Mouse (Mus musculus) lung, postnatal 0 days (tissue): ENCODE results near the gene Pprc1. TPM values are rescaled to one million over a fixed set of nuclear protein-coding genes. Genes with fewer than 3 reads are reported as not detected.
A peak's percentile ranks its signal among the peaks of the same experiment; 100 is the strongest.

Source experiments
- ATAC-seq: fragments of 200-750 bp; cut with Nextera tagmentation; 2 replicates; pipeline ENCODE4 v1.8.0; 2017; ENCODE audit warnings: moderate library complexity
- DNase-seq: peaks from one replicate; pipeline ENCODE4 v3.0.0-alpha.2; 2016; ENCODE audit warnings: low spot score
- H3K27ac ChIP-seq: fragments of 300-500 bp; sonication (generic); 2 replicates; pipeline ENCODE4 v1.5.1; 2014; ENCODE audit warnings: antibody characterized with exemption, mild to moderate bottlenecking, low read length, mixed read lengths
- H3K27me3 ChIP-seq: fragments of 300-500 bp; sonication (generic); replicated peaks from 2 replicates; pipeline ENCODE4 v1.6.1; 2014; ENCODE audit warnings: low read length, mixed read lengths; ENCODE audit not compliant: insufficient read depth
- H3K36me3 ChIP-seq: fragments of 300-500 bp; sonication (generic); 2 replicates; pipeline ENCODE4 v1.6.1; 2014; ENCODE audit warnings: low read length, mixed read lengths; ENCODE audit not compliant: insufficient read depth
- H3K4me1 ChIP-seq: fragments of 300-500 bp; sonication (generic); 2 replicates; pipeline ENCODE4 v1.6.1; 2014; ENCODE audit warnings: antibody characterized with exemption, low read depth, low read length, mixed read lengths; ENCODE audit not compliant: insufficient read depth
- H3K4me2 ChIP-seq: fragments of 300-500 bp; sonication (generic); replicated peaks from 2 replicates; pipeline ENCODE4 v1.6.1; 2014; ENCODE audit warnings: low read depth, mild to moderate bottlenecking, low read length, moderate library complexity, mixed read lengths
- H3K4me3 ChIP-seq: fragments of 300-500 bp; sonication (generic); 2 replicates; pipeline ENCODE4 v1.5.1; 2014; ENCODE audit warnings: low read depth, low read length
- H3K9ac ChIP-seq: fragments of 300-500 bp; sonication (generic); replicated peaks from 2 replicates; pipeline ENCODE4 v1.6.1; 2014; ENCODE audit warnings: low read depth, mild to moderate bottlenecking
- H3K9me3 ChIP-seq: fragments of 300-500 bp; sonication (generic); 2 replicates; pipeline ENCODE4 v1.6.1; 2016; ENCODE audit warnings: low read length, mixed read lengths
- CTCF ChIP-seq: IDR thresholded peaks from 2 replicates; pipeline ENCODE4 v1.5.1; 2016; ENCODE audit warnings: antibody characterized with exemption, mild to moderate bottlenecking
- EP300 ChIP-seq: IDR thresholded peaks from 2 replicates; pipeline ENCODE4 v1.6.1; 2016; ENCODE audit warnings: antibody characterized with exemption, mild to moderate bottlenecking, control low read depth
- WGBS: fragments of 180-500 bp; shearing (Covaris S2); extraction: QIAGEN DNeasy Blood & Tissue Kit; methylation state at CpG from one replicate; pipeline ENCODE4 v1.1.7; 2014; 5-methylcytosine and 5-hydroxymethylcytosine counted together
- polyA plus RNA-seq: library from polyadenylated mRNA; unstranded; fragments of >200 nt; fragmentation: Nextera tagmentation; extraction: Ambion mirVana; gene quantifications from 2 replicates; pipeline ENCODE4 v1.2.1, GENCODE M21; 2015

The Pprc1 gene
- polyA plus RNA-seq, 1 experiment from 2014 or later: 6.0 TPM

DNA sequence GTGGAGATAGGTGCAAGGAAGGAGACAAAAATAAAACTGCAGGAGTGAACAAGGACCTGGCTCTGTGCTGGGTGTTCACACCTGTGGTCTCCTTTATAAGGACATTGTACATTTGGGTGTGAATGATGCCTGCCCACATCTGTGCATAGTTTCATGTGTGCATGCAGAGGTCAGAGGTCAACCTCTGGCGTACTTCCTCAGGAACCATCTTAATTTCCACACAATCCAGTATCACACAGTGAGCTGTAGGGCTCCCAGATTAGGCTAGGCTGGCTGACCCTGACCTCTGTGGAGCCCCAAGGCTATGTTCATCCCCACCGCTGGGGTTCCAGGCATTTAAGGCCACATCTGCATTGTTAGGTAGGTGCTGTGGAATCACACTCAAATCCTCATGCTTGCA lies 2.7 kb downstream of the Pprc1 start:
- Histone ChIP-seq H3K9me3 (no peaks in the 10 kb centered on the region), H3K4me3 (no peak overlapping the region), H3K27ac (no peak overlapping the region; the same call in 1 of the 2 replicates), H3K36me3 (no peaks in the 10 kb centered on the region), H3K27me3 (no peaks in the 10 kb centered on the region), H3K4me2 (no peak overlapping the region), H3K4me1 (peaks cover 21% of the 10 kb centered on the region; the same call in 1 of the 2 replicates), H3K9ac (no peak overlapping the region)
- DNase-seq (no peak), ATAC-seq (no peak)
- TF ChIP-seq CTCF (no peak), EP300 (no peak)
- 61% methylated on average over 2 of the region's 2 CpGs for WGBS

DNA sequence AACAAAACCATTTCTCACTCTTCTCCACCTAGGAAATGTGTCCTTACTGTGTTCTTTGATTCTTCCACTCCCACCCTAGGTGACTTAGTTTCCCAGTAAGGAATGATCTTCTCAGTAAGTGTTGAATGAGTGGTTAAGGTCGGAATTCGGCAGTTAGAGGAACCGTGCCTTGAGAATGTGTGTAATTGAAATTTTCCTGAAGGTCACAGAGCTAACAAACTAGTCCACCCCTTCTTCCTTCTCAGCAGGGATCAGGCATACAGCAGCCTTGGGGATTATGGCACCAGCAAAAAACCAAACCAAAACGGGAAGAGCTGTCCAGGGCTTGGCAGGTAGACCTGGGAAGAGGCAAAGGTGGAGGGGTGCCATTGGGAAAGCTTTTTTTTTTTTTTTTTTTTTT lies 4.4 kb downstream of the Pprc1 start:
- H3K4me2 ChIP-seq: no peak overlapping the region
- H3K9me3 ChIP-seq: no peaks in the 10 kb centered on the region
- 43% methylated on average over 4 of the region's 4 CpGs for WGBS
- H3K27me3 ChIP-seq: no peaks in the 10 kb centered on the region
- no peak for ATAC-seq
- no peak overlapping the region for H3K9ac ChIP-seq
- H3K36me3 ChIP-seq: no peaks in the 10 kb centered on the region
- no peak overlapping the region for H3K27ac ChIP-seq
- DNase-seq: peak; percentile 8
- peaks cover 5% of the 10 kb centered on the region; the same call in 1 of the 2 replicates for H3K4me1 ChIP-seq
- no peak overlapping the region for H3K4me3 ChIP-seq
- TF ChIP-seq CTCF (no peak), EP300 (no peak)

DNA sequence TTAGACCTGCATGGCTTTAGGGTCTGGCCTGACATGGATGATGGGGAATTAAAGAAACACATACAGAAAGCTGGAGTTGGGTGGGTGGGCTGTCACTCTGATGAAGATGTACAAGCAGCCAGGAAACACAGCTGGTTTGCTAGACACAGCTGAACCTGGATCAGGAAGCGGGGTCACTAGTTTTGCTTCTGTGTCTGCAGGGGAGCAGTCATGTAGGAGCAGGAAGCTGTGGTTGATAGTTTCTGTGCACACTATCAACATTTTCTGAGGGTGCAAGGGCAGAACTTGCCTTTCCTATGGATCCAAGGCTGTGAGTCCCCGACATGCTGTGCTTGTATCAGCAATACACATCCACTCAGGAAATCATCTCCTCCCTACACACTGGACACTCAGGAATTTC lies 5.8 kb downstream of the Pprc1 start:
- Histone ChIP-seq H3K4me2 (no peak overlapping the region), H3K4me3 (no peak overlapping the region), H3K27me3 (no peaks in the 10 kb centered on the region), H3K4me1 (peaks cover 4% of the 10 kb centered on the region; the same call in 1 of the 2 replicates), H3K9ac (no peak overlapping the region), H3K27ac (no peak overlapping the region), H3K36me3 (no peaks in the 10 kb centered on the region), H3K9me3 (no peaks in the 10 kb centered on the region)
- WGBS: 61% methylated on average over 2 of the region's 2 CpGs
- ATAC-seq: no peak
- no peak for DNase-seq
- TF ChIP-seq CTCF: no peak
- no peak for TF ChIP-seq EP300

DNA sequence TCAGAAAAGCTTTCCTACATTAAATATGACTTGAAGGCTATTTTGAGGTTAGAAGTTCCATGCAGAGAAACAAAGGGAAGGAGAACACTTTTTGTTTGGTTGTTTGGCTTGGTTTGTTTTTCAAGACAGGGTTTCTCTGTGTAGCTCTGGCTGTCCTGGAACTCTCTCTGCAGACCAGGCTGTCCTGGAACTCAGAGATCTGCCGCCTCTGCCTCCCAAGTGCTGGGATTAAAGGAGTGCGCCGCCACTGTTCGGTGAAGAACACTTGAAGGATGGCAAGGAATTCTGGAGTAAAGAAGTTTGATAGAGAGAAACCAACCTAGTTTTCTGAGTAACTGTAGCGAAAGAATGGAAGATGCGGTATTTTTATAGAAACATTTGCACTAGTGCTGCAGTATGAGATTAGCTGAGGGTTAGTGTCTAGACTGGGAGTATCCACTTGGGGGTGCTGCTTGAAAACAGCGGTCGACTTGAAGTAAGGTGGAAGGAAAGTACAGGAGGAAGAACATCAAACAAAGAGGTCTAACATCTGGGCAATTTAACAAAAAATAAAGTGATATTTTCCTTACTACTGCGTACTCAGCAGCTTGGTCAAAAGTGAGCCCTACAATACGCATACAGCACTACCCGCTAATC lies 11.2 kb downstream of the Pprc1 start:
- WGBS: 2% methylated on average over 11 of the region's 11 CpGs
- TF ChIP-seq CTCF (peak; percentile 72), EP300 (no peak)
- Histone ChIP-seq H3K27ac (no peak overlapping the region), H3K27me3 (no peaks in the 10 kb centered on the region), H3K36me3 (no peaks in the 10 kb centered on the region), H3K4me1 (0 out of 2 replicates have a peak, but pooled peaks cover 7% of the 10 kb centered on the region), H3K9me3 (no peaks in the 10 kb centered on the region), H3K4me2 (peak overlapping the region; percentile 87), H3K9ac (no peak overlapping the region), H3K4me3 (peak overlapping the region; percentile 55)
- DNase-seq (peak; percentile 91), ATAC-seq (peak; percentile 76)

DNA sequence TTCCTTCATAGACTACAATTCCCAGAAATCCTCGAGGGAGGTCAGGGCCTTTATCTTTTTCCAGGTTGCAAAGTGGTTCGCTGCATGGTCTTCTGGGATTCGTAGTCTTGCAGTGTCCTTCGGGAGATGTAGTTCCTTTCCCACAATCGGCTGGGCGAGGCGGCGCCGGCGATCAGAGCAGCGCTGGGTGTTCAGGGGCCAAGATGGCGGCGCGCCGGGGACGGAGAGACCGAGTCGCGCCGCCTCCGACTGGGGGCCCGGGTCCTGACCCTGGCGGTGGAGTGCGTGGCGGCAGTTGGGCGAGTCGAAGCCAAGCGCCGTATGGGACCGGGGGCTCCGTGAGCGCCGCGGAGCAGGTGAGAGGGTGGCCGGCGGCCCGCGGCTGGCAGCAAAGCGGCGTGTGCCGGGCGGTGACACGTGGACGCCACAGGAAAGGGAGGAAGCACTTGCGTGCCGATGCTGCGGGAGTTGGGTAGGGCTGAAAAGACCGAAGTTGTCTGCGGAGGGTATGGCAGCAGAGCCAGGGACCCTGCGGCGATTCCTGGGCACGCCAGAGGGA lies 11.8 kb downstream of the Pprc1 start:
- H3K4me2 ChIP-seq: peak overlapping the region; percentile 87
- ATAC-seq (peak; percentile 97), DNase-seq (peak; percentile 99)
- H3K27me3 ChIP-seq: no peaks in the 10 kb centered on the region
- H3K9ac ChIP-seq: peak overlapping the region; percentile 55
- H3K27ac ChIP-seq: peak overlapping the region; percentile 92
- H3K9me3 ChIP-seq: no peaks in the 10 kb centered on the region
- no peak for TF ChIP-seq EP300
- TF ChIP-seq CTCF: no peak
- H3K36me3 ChIP-seq: no peaks in the 10 kb centered on the region
- WGBS: under 1% methylated on average over 51 of the region's 52 CpGs
- peak overlapping the region; percentile 55 for H3K4me3 ChIP-seq
- 0 out of 2 replicates have a peak, but pooled peaks cover 7% of the 10 kb centered on the region for H3K4me1 ChIP-seq

DNA sequence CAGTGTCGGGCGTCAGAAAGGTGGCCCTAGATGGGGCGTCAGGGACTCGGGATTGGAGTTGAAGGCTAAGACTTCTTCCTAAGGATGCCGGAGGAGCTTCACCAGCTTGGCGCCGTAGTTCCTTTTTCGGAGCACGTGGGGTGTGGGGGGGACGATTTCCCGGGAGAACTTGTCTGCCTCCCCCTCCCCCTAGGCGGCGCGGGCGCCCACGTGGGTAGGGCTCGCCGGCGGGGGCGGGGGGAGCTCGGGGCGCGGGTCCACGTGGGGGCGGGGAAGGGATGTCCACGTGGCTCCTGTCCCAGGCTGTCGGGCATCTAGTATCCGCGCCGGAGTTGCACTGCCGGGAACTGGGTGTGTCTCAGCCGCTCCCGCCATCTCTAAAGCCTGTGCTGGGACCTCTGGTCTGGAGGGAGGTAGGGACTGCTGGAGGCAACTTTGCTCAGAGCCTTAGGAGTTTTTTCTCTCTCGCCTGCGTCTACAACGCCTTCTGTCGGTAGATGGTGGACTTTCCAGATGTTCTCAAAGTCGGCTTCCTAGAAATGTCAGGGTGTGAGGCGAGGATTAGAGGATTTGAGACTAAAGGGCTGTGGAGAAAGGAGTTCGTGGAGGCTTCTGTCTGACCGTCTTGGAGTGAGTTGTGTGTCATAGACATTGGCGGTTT lies 12.4 kb downstream of the Pprc1 start:
- Histone ChIP-seq H3K9me3 (no peaks in the 10 kb centered on the region), H3K4me3 (peak overlapping the region; percentile 55), H3K27ac (peak overlapping the region; percentile 92), H3K36me3 (0 out of 2 replicates have a peak, but pooled peaks cover 5% of the 10 kb centered on the region), H3K4me2 (peak overlapping the region; percentile 87), H3K9ac (peak overlapping the region; percentile 55), H3K4me1 (0 out of 2 replicates have a peak, but pooled peaks cover 7% of the 10 kb centered on the region), H3K27me3 (no peaks in the 10 kb centered on the region)
- ATAC-seq (peak; percentile 63), DNase-seq (peak; percentile 88)
- WGBS: 2% methylated on average over 27 of the region's 42 CpGs
- TF ChIP-seq EP300: peak; percentile 46
- peak; percentile 67 for TF ChIP-seq CTCF
